Mouse (Mus musculus): ENCODE data around the gene Spata25.

DNA sequence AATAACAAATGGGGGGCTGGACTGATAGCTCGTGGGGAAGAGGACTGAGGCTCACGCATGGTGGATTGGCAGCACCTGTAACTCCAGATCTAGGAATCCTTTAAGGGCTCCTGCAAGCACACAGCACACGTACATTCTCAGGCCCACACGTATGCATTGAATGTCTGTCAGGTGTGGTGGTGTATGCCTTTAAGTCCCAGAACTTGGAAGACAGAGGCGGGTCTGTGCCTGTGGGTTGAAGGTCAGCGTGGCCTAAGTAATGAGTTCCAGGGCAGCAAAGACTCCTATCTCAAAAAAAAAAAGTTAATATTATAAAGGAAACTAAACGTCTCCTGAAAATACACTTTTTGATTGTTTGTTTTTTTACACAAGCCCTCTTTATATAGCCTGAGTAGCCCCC, 21.7 kb downstream of the Spata25 start:
- no peak for TF ChIP-seq CTCF (IDR thresholded peaks at IDR 0.05; ENCODE audit: extremely low read depth, insufficient read depth, insufficient read length, insufficient replicate concordance)
- TF ChIP-seq POLR2A (IDR thresholded peaks at IDR 0.05; ENCODE audit: low read depth, low read length): no peak

All from spleen, adult 2 months (tissue).